Mouse (Mus musculus) right cerebral cortex, adult 18-20 months (tissue): ENCODE data around the gene Catsper2.
"Not testable (repeated sequence)": the region's sequence is repeated elsewhere in the genome, so short reads cannot be mapped to it uniquely, and the experiment has no call there.

Experiments used
- DNase-seq: peaks from one replicate; pipeline ENCODE4 v3.0.0; 2022; ENCODE audit warnings: mixed read lengths

Catsper2 gene

GRCm38 (mm10) chr2:121425890-121426289 lies 12.3 kb upstream of the Catsper2 start:
- DNase-seq: no peak

- no peak for DNase-seq
Measured at GRCm38 (mm10) chr2:121423166-121423565, 9.6 kb upstream of the Catsper2 start.

- no peak for DNase-seq
Measured at GRCm38 (mm10) chr2:121418476-121418875, 4.9 kb upstream of the Catsper2 start.

- no peak for DNase-seq
Measured at GRCm38 (mm10) chr2:121416356-121416755, 2.8 kb upstream of the Catsper2 start.

GRCm38 (mm10) chr2:121415591-121415990 lies 2.0 kb upstream of the Catsper2 start:
- DNase-seq: no peak

GRCm38 (mm10) chr2:121415103-121415502 lies 1.5 kb upstream of the Catsper2 start:
- no peak for DNase-seq

- peak; percentile 30 for DNase-seq
Measured at GRCm38 (mm10) chr2:121414139-121414685, 620 bp upstream of the Catsper2 start.

- DNase-seq: peak; percentile 8
Measured at GRCm38 (mm10) chr2:121412843-121413386, 677 bp downstream of the Catsper2 start.

- peak; percentile 11 for DNase-seq
Measured at GRCm38 (mm10) chr2:121408160-121408559, 5.4 kb downstream of the Catsper2 start.

GRCm38 (mm10) chr2:121403296-121403695 lies 10.3 kb downstream of the Catsper2 start:
- no peak for DNase-seq

GRCm38 (mm10) chr2:121396624-121397023 lies 17.0 kb downstream of the Catsper2 start:
- peak; percentile 84 for DNase-seq

- not testable (repeated sequence) for DNase-seq
Measured at GRCm38 (mm10) chr2:121386961-121387575, 26.5 kb downstream of the Catsper2 start, which contains the start of gene Strc. Gene Strc (minus strand): TSS chr2:121387168.

- DNase-seq: no peak
Measured at GRCm38 (mm10) chr2:121374766-121375165, 38.8 kb downstream of the Catsper2 start.

GRCm38 (mm10) chr2:121372266-121372665 lies 41.3 kb downstream of the Catsper2 start:
- no peak for DNase-seq

- no peak for DNase-seq
Measured at GRCm38 (mm10) chr2:121370921-121371320, 42.7 kb downstream of the Catsper2 start.

GRCm38 (mm10) chr2:121368831-121369230 lies 44.8 kb downstream of the Catsper2 start:
- no peak for DNase-seq

- peak; percentile 28 for DNase-seq
Measured at GRCm38 (mm10) chr2:121363656-121364055, 49.9 kb downstream of the Catsper2 start.

- DNase-seq: no peak
Measured at GRCm38 (mm10) chr2:121359461-121359860, 54.1 kb downstream of the Catsper2 start.

- peak; percentile 92 for DNase-seq
Measured at GRCm38 (mm10) chr2:121358381-121358780, 55.2 kb downstream of the Catsper2 start.

GRCm38 (mm10) chr2:121357961-121358360 lies 55.6 kb downstream of the Catsper2 start:
- DNase-seq: no peak

GRCm38 (mm10) chr2:121357494-121357893 lies 56.1 kb downstream of the Catsper2 start, which contains the start of gene Ckmt1:
Gene Ckmt1 (plus strand): TSS chr2:121357714.
- no peak for DNase-seq

- DNase-seq: peak; percentile 99
Measured at GRCm38 (mm10) chr2:121354820-121355592, 58.6 kb downstream of the Catsper2 start, which contains the start of gene Ppip5k1. Gene Ppip5k1 (minus strand): TSS chr2:121355396.

- no peak for DNase-seq
Measured at GRCm38 (mm10) chr2:121354378-121354777, 59.2 kb downstream of the Catsper2 start.
